In the genomic region with DNA sequence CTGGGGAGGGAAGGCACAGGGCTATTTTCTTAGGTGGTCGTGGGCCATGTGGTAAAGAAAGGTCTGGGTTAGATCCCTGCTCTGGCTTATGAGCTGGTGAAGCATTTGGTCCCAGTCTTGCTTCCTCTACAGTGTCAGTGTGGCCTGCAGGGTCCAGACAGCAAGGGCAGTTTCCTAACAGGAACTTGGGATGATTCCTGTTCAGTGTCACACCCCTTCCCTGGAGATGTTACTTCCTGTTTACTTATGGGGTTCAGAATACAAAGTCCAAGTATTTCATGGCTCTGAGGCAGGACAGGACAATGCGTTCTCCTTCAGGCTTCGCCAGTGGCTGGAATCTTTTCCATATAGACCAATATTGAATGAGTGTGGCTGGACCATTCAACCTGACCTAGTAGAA, we compare ENCODE assay signal across 13 mouse cellular contexts.
A peak's percentile ranks its signal among the peaks of the same experiment; 100 is the strongest.
DNase-seq lines count a peak whose midpoint lies in the region; ATAC-seq and TF ChIP-seq lines count a peak whose summit lies in the region.
"Had no signal": no experiment of that assay in that cellular context is flagged by ENCODE, and none has a peak within 500 bp of the region (broad histone marks: within the 10 kb centered on the region; RNA-seq: fewer than 3 reads in every experiment).

No protein-coding gene starts in this region.

- no peaks in the 10 kb centered on the region for H3K9me3 ChIP-seq in kidney, embryonic 14.5 days (ENCODE audit: control insufficient read depth, low read length)
- H3K9me3 ChIP-seq in intestine, embryonic 16.5 days (ENCODE audit: control insufficient read depth, low read length) = no peaks in the 10 kb centered on the region
- H3K9me3 ChIP-seq in forebrain, embryonic 13.5 days (replicated peaks) = no peaks in the 10 kb centered on the region
- H3K9me3 ChIP-seq: heart, embryonic 13.5 days; neural tube, embryonic 15.5 days had no signal

- no peak for TF ChIP-seq POLR2A in kidney, adult 2 months (IDR thresholded peaks at IDR 0.05; ENCODE audit: low read depth, low read length)

- H3K27ac ChIP-seq in kidney, adult 2 months (ENCODE audit: insufficient read depth, low read depth, low read length) = peak overlapping the region; percentile 66
- no peak overlapping the region for H3K27ac ChIP-seq in kidney, embryonic 14.5 days (ENCODE audit: low read depth, low read length)
- H3K27ac ChIP-seq in intestine, embryonic 16.5 days (ENCODE audit: low read length) = no peak overlapping the region
- no peak overlapping the region for H3K27ac ChIP-seq in forebrain, embryonic 13.5 days
- H3K27ac ChIP-seq: heart, embryonic 13.5 days; neural tube, embryonic 15.5 days had no signal

- peak overlapping the region; percentile 16; the same call in 1 of the 2 replicates for H3K4me3 ChIP-seq in kidney, adult 2 months (ENCODE audit: insufficient read depth, low read depth, low read length)
- H3K4me3 ChIP-seq in kidney, embryonic 14.5 days (ENCODE audit: low read length) = no peak overlapping the region
- no peak overlapping the region for H3K4me3 ChIP-seq in intestine, embryonic 16.5 days (ENCODE audit: low read length)
- no peak overlapping the region for H3K4me3 ChIP-seq in forebrain, embryonic 13.5 days
- H3K4me3 ChIP-seq: erythroblast, embryonic 14.5 days; heart, embryonic 13.5 days; neural tube, embryonic 15.5 days had no signal

- no peaks in the 10 kb centered on the region for H3K27me3 ChIP-seq in kidney, adult 2 months (replicated peaks; ENCODE audit: control insufficient read depth, insufficient read depth, low read length)
- no peaks in the 10 kb centered on the region for H3K27me3 ChIP-seq in kidney, embryonic 14.5 days (ENCODE audit: control insufficient read depth, insufficient read depth, low read length)
- H3K27me3 ChIP-seq in intestine, embryonic 16.5 days (replicated peaks; ENCODE audit: control insufficient read depth, insufficient read depth, low read length) = no peaks in the 10 kb centered on the region
- H3K27me3 ChIP-seq in forebrain, embryonic 13.5 days = no peaks in the 10 kb centered on the region
- H3K27me3 ChIP-seq: heart, embryonic 13.5 days; neural tube, embryonic 15.5 days had no signal

- TF ChIP-seq CTCF in kidney, adult 2 months (conservative IDR thresholded peaks at IDR 0.05; ENCODE audit: insufficient read depth, insufficient read length, low read depth, low read length) = no peak

- H3K4me2 ChIP-seq in kidney, embryonic 14.5 days (replicated peaks; ENCODE audit: low read depth, low read length) = no peak overlapping the region
- no peak overlapping the region for H3K4me2 ChIP-seq in intestine, embryonic 16.5 days (ENCODE audit: low read depth, low read length)
- H3K4me2 ChIP-seq in forebrain, embryonic 13.5 days = no peak overlapping the region
- H3K4me2 ChIP-seq: heart, embryonic 13.5 days; neural tube, embryonic 15.5 days had no signal

- DNase-seq in kidney, adult 2 months = peak; percentile 71
- DNase-seq in kidney, postnatal 36 days = peak; percentile 31 to 65
- DNase-seq in urinary bladder, postnatal 14 days (ENCODE audit: low spot score) = no peak
- DNase-seq: cerebellum, adult 18-20 months; layer of hippocampus, adult 9-11 months had no signal

- 63% methylated on average over 3 of the region's 3 CpGs for WGBS in kidney, adult 2 months
- 84% methylated on average over 3 of the region's 3 CpGs for WGBS in kidney, embryonic 14.5 days
- 52% methylated on average over 3 of the region's 3 CpGs for WGBS in intestine, embryonic 16.5 days
- 90% methylated on average over 3 of the region's 3 CpGs for WGBS in forebrain, embryonic 13.5 days

- ATAC-seq in kidney, embryonic 14.5 days (ENCODE audit: low FRiP score, low TSS enrichment) = no peak
- ATAC-seq in intestine, embryonic 16.5 days = peak; percentile 77
- peak; percentile 52; the same call in 1 of the 2 replicates for ATAC-seq in megakaryocyte progenitor cell, adult 5-6 weeks (replicated peaks; ENCODE audit: poor library complexity)
- no peak for ATAC-seq in forebrain, embryonic 13.5 days
- ATAC-seq: hindbrain, embryonic 16.5 days had no signal

- H3K4me1 ChIP-seq in kidney, adult 2 months (ENCODE audit: control insufficient read depth, insufficient read depth, low read length) = no peaks in the 10 kb centered on the region; the same call in 1 of the 2 replicates
- H3K4me1 ChIP-seq in kidney, embryonic 14.5 days (ENCODE audit: control insufficient read depth, insufficient read depth, low read length) = no peaks in the 10 kb centered on the region
- no peaks in the 10 kb centered on the region for H3K4me1 ChIP-seq in intestine, embryonic 16.5 days (ENCODE audit: control insufficient read depth, insufficient read depth, low read length)
- peaks cover 26% of the 10 kb centered on the region for H3K4me1 ChIP-seq in forebrain, embryonic 13.5 days
- H3K4me1 ChIP-seq: neural tube, embryonic 15.5 days had no signal

- no peaks in the 10 kb centered on the region for H3K36me3 ChIP-seq in kidney, adult 2 months (ENCODE audit: control insufficient read depth, insufficient read depth, low read length)
- no peaks in the 10 kb centered on the region for H3K36me3 ChIP-seq in kidney, embryonic 14.5 days (ENCODE audit: control insufficient read depth, insufficient read depth, low read length)
- H3K36me3 ChIP-seq in intestine, embryonic 16.5 days (ENCODE audit: control insufficient read depth, insufficient read depth, low read length) = no peaks in the 10 kb centered on the region
- peaks cover 35% of the 10 kb centered on the region for H3K36me3 ChIP-seq in forebrain, embryonic 13.5 days (ENCODE audit: poor library complexity, severe bottlenecking)
- H3K36me3 ChIP-seq: heart, embryonic 13.5 days; neural tube, embryonic 15.5 days had no signal

- H3K9ac ChIP-seq in kidney, embryonic 14.5 days (ENCODE audit: low read depth, low read length) = no peak overlapping the region
- no peak overlapping the region for H3K9ac ChIP-seq in intestine, embryonic 16.5 days (ENCODE audit: low read depth, low read length)
- no peak overlapping the region for H3K9ac ChIP-seq in forebrain, embryonic 13.5 days
- H3K9ac ChIP-seq: heart, embryonic 13.5 days; neural tube, embryonic 15.5 days had no signal

Comparison
In these comparisons a context has a peak if more than half of its experiments do, and no peak if none do; other contexts are left out.
1. ATAC-seq: peak in intestine, embryonic 16.5 days (single experiment) and megakaryocyte progenitor cell, adult 5-6 weeks (single experiment); none in kidney, embryonic 14.5 days (single experiment) and forebrain, embryonic 13.5 days (single experiment).